Mouse (Mus musculus) stomach, postnatal 0 days (tissue): ENCODE data around the gene Coa3.

Experiments used
- CTCF ChIP-seq: IDR thresholded peaks from 2 replicates; pipeline ENCODE4 v1.5.1; 2016; ENCODE audit warnings: antibody characterized with exemption, low read depth, mild to moderate bottlenecking, moderate library complexity
- EP300 ChIP-seq: optimal IDR thresholded peaks from 2 replicates; pipeline ENCODE3; 2016; ENCODE audit warnings: antibody characterized with exemption

GRCm38 (mm10) chr11:101276319-101277070 is 2.4 kb downstream of the Coa3 start:
- TF ChIP-seq EP300 (no peak), CTCF (no peak)
